Mouse (Mus musculus): Measurements from ENCODE around the gene Pik3r2.

DNA sequence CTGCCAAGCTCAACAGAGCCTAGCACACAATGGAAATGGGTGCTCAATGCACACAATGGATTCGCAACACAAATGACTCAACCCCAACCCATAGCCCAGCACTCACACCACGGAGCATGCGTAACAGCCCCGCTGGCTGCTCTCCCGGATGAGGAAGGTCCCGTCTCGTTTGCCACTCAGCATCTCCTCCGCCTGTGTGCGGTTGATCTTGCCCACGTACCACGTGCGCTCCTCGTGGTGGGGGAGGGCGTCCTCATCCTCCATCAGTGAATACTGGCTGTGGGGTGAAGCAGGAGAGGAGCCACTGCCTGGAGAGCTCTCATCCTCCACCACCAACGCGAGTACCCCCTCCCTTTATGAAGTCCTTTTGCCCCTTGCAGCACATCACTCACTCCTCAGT is 7.6 kb downstream of the Pik3r2 start:
- TF ChIP-seq CTCF (IDR thresholded peaks at IDR 0.05; ENCODE audit: borderline replicate concordance, extremely low read depth, insufficient read depth, insufficient read length) (no peak), POLR2A (IDR thresholded peaks at IDR 0.05; ENCODE audit: borderline replicate concordance, extremely low read depth, insufficient read depth, insufficient read length, poor library complexity, severe bottlenecking) (no peak)
